Mouse (Mus musculus): ENCODE results near the gene Trp53rkb.

GRCm38 (mm10) chr2:166767591-166767990 is 24.7 kb upstream of the Trp53rkb start:
- no peak for TF ChIP-seq CTCF (IDR thresholded peaks at IDR 0.05)
- no peak for TF ChIP-seq POLR2A (IDR thresholded peaks at IDR 0.05; ENCODE audit: insufficient read depth, low read depth, low read length)
- no peak for TF ChIP-seq EP300 (IDR thresholded peaks at IDR 0.05; ENCODE audit: insufficient read depth, low read depth, low read length)

All from heart, adult 2 months (tissue).